Mouse (Mus musculus) CH12F3 (cell line): ENCODE results near the gene Pfn3.

Experiments used
- in situ Hi-C: fragments of 300-500 bp; cut with MboI; formaldehyde crosslinking; loops from 2 replicates; pipeline ENCODE4 v1.14.3; 2020; ENCODE audit warnings: low sequenced_read_pairs

Pfn3 gene

DNA sequence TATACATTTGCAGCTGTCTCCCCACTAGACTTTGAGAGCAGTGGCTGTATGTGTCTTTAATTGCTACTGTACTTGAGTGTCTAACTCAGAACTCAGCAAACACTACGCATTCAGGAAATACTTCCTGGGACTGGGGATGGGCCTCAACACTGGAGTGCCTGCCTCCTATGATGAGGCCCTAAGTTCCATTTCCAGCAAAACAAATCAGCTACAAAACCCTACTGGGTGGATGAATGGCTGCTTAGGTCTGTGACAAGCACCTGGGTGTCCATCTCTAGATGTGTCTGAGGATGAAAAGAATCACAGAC is 15.0 kb downstream of the Pfn3 start:
- in situ Hi-C loops, result no loop called here

DNA sequence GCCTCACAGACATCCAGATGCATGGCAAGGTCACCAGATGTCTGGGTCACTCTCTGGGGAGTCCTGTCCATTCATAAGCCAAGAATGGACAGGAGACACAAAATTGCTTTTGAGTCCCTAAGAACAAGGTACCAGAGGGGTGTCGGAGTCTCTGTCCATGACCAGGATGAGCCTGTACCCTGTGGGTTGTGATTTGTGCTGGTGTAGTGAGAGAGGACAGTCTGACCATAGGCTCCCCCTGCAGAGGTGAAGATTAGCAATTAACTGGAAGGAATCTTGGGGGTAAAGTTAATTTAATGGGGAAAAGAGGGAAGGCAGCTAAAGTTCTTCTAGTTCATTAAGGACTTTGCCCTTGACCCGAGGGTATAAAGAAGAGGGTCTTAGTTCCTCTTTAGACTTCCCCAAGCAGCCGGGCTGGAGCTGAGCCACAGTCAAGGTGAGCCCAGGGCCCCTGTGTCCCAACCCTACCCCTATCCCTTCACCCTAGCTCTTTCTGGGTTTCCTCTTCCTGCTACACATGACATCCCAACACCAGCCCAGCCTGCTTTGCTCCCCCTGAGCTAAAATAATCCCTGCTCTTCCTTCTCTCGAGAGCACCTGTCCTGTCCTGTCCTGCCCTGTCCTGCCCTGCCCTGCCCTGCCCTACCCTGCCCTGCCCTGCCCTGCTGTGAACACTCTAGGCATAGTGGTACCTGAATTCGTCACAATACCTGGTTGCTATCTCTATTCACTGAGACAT is 15.6 kb downstream of the Pfn3 start:
- in situ Hi-C loops, result no loop called here

DNA sequence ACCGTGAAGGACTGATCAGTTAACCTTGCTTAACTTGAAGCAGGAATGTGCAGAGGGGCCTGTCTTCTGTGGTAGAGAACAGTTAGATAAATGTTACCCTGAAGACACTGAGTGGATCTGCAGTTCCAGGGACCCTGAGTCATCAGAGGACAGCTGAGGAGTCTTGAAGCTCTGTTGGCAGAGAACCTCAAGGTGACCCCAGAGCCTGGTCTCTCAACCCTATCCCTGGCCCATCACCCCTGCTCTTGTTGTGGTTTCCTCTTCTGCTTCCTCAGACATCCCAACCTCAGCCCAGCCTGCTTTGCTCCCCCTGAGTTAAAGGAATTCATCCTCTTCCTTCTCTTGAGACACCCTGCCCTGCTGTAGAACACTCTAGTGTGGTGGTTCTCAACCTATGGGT is 16.9 kb downstream of the Pfn3 start, which contains the start of gene Slc34a1:
TSS of gene Slc34a1 (plus strand) at position 100 of the 400 bp plus-strand sequence.
- in situ Hi-C loops, result no loop called here

DNA sequence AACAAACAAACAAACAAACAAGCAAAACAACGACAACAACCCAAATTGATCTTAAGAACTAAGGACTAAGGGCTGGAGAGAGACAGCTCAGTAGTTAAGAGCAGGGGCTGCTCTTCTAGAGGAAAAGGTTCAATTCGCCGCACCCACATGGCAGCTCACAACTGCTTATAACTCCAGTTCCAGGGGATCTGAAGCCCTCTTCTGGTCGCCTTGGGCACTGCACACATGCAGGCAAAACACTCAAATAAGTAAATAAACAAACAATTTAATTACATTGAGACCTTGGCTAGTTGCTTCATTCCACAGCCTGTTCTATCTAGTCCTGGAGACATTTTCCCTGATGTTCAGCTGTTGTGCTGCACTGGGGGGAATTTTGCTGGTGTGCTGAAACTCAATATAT is 22.1 kb downstream of the Pfn3 start:
- in situ Hi-C loops, result no loop called here

DNA sequence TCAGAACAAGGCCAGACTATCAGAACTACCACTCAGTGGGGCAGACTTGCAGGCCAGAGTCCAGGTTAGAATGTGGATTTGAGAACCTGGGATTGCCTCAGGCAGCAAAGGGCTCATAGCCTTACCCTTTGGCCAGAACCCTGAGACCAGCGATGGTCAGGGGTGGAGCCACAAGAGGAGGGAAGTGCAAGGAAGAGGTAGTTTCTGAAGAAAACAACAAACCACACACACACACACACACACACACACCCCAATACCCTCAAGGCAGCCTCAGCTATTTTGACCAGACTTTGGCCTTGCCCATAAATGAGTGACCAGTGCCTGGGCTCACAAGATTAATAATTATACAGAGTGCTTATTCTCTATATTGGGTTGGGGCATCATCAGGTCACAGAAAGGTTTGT is 23.4 kb downstream of the Pfn3 start:
- in situ Hi-C loops, result no loop called here

DNA sequence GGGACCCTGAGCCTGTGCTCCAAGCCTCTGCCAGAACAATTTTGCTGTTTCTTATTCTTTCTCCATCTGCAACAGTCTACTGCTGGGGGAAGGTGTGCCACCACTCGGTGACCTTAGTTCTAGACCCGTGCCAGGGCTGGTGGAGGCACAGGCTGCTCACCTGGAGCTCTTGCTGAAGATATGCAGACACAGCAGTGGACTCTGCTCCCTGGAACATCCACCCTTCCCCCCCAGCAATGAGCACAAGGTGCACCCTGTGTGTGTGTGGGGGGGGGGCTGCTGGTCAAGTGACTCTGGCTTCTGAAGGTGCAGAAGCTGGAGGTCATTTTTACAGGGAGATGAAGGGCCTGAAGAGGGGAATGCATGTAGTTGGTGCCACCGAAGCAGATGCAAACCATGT is 24.4 kb downstream of the Pfn3 start:
- in situ Hi-C loops, result no loop called here

DNA sequence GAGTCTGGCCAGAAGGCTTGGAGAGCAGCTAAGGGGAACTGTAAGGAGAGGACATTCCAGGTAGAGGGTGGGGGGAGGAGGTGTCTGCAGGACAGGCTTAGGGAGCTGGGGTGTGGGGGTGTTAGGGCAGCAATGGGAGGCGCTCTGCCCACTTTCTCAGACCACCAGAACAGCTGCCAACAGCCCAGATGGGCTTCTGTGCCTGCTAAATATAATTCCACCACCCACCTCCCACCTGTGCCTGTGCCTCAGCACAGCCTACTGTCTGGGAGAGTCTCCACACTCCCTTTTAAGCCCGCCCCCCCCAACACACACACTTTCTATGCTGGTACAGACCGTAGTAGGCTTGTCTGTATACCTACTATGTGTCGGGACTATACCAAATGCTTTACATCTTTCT is 33.2 kb downstream of the Pfn3 start:
- in situ Hi-C loops, result no loop called here

DNA sequence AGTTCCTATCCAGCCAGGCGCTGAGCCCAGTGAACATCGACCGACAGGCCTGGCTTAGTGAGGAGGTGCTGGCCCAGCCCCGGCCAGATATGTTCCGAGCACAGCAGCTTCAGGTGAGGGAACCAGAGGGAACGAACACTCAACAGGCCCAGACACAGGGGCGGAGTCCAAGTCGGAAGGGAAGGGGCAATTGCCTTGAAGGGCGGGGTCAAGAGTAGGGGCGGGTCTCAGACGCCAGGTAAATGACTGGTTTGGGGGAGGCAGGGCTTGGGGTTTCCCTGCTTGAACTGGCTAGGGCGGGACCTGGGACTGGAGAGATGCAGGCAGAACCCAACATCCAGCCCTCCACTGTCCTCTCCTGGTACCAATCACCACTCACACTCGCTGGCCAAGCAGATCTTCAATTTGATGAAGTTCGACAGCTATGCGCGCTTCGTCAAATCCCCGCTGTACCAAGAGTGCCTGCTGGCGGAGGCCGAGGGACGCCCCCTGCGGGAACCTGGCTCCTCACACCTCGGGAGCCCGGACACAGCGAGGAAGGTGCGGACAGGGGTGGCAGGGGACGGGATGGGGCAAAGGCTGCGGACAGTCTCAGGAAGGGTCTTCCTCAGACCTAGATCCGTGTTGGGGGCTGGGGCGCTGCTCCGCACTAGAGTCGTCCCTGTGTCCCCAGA is 36.0 kb downstream of the Pfn3 start:
- in situ Hi-C loops, result no loop called here

DNA sequence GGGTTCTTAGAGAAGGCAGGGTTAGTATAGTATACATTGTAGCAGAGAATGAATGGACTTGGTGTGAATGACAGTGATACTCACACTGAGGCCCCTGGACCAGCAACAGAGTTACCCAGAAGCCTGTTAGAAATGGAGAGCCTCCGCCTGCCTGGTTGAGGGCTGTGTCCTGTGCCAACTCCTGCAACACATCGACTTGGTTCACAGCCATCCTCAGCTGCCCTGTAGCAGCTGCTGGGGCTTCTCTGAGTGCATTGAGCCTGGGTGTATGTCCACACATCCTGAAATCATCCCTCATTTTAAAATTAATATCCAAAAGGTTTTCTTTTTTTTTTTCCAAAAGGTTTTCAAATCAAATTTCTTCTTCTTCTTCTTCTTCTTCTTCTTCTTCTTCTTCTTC is 39.2 kb downstream of the Pfn3 start:
- in situ Hi-C loops, result no loop called here

DNA sequence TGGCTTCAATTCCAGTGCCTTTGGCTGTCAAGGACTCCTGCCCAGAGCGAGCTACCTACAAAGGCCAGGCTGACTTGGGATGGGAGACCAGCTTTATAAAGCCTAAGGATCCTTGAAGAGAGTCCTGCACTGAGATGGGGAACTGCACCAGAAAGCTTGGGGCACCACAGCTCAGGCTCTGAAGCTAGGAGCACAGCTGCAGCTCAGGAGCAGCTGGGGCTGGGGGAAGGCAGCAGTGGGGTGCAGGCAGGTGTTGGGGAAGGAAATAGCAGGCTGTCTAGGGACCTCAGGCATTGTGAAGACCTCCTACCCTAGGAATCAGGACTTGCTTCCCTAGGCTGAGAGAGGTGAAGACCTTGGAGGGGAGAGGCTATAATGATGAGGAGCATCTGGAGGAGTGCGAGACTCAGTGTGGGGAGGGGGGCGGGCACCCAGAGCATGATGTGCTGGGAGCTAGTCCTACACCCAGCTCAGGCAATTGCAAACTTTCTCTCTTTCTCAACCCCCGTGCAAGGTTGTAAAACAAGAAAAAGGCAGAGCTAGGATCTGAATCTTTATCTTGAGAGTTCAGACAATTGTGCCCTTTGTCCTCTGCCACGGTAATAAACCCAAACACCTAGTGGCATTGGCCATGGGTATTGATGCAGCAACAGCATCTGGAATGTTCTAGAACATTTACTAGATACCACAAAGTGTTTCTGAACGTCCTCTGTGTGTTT is 40.7 kb downstream of the Pfn3 start:
- in situ Hi-C loops, result no loop called here

DNA sequence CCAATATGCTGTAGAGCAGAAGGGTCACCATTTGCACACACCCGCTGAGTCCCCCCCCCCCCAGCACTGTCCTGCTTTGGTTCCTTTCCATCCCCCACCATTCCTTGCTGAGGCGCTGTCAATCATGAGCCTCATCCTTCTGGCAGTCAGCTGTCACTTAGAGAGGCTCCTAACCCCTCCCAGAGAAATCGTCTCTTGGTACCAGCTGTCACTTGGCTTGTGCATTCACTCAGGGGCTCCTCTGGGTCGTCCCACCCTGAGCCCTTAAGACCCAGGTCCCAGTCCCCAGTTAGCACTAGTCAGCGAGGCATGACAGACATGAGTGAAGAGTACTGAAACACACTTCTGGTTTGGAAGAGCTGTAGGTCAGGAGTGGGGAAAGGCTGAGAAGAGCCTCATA is 43.3 kb downstream of the Pfn3 start:
- in situ Hi-C loops, result no loop called here

DNA sequence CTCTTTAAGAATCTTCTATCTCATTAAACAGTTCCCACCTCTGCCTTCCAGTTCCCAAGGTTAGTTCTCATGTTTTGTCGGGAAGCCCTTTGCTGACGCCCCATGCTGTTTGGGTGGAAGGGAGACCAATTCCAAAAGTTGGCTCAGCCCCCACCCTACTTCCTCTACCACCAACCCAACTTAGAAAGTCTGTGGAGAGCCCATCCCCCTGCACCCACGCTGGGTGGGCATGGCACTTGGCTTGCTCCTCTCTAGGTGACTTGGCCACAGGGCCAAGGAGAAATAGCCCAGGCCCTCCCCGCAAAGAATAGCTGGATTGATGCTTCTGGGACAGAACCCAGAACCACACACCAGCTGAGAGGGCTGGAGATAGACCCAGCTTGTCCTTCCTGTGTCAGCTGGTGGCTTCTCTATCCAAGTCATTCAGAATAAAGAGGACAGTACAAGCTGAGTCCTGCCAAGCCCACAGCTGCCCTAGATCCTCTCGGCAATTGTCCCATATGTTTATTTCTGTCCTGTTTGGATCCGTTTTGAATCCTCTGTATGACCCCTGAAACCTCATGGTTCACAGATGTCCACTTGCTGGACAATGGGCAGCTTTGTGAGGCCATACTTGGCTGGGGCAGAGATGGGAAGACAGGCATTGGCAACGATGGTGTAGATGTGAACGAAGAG is 43.9 kb downstream of the Pfn3 start:
- in situ Hi-C loops, result no loop called here

DNA sequence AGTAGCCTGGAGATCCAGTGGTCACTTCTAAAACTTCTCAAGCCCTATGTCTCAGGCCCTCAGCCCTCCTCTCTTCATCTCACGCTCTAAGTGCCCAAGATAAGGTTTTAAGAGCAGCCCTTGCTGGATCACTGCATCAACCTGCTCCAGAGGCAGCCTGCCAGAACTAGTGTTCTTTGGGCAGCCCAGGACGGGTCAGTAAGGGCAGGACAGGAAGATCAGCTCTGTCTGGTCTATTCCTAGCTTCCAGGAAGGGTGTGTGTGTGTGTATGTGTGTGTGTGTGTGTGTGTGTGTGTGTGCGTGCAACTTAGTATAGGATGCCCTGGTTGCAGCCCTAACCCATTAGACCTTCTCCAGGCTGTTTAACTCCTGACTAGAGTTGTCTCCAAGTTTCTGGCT is 44.8 kb downstream of the Pfn3 start:
- in situ Hi-C loops, result no loop called here

DNA sequence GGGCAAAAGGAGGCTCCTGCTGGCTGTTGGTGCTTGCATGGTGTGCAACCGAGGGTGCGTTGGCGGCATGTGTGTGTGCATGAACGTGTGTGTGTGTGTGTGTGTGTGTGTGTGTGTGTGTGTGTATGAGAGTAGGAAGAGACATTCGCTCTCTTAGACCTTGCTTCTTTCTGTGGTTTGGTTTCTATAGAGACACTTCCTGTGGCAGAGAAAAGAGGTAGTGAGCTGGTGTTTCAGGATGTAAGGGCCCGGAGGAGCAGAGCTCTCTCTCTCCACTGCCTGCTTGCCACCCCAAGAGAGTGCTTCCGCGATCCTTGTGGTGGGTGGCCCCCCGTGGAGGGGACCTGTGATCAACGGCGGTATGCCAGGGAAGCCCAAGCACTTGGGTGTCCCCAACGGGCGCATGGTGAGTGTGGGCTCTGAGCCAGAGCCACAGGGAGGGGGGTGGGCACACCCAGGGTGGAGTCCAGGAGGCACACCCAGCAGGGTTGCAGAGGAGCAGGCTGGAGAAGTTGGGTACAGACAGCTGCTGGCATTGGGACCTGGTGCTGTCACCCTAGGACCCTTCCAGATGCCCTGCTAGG is 45.4 kb downstream of the Pfn3 start, which contains the start of gene Rgs14:
TSS of gene Rgs14 (plus strand) at position 202 of the 584 bp plus-strand sequence.
- in situ Hi-C loops, result no loop called here

DNA sequence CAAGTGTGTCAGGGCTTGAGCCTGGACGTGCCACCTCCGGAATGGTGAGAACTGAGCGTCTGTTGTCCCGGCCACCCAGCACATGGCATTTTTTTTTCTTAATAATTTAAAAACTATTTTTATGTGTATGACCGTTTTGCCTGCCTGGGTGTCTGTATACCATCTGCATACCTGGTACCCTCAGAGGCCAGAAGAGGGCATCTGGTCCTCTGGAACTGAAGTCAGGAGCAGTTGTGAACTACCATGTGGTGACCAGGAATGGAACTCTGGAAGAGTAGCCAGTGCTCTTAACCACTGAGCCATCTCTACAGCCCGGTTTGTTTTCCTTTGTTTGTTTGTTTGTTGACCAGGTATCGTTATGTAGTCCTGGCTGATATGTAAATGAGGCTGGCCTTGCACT is 46.6 kb downstream of the Pfn3 start:
- in situ Hi-C loops, result no loop called here
